Mouse (Mus musculus) heart, adult 2 months (tissue): ENCODE results near the gene Tll2. TPM values are rescaled to one million over a fixed set of nuclear protein-coding genes. Genes with fewer than 3 reads are reported as not detected.

Experiments used
- DNase-seq, 2 experiments: peaks; one replicate each; pipeline ENCODE4 v3.0.0; 2021
- H3K27ac ChIP-seq: fragments of 200-600 bp; 2 replicates; pipeline ENCODE4 v1.8.1; 2022
- H3K27me3 ChIP-seq: fragments of 200-500 bp; 2 replicates; pipeline ENCODE4 v1.6.1; 2012; ENCODE audit warnings: mild to moderate bottlenecking, low read length, inconsistent platforms, mixed read lengths; ENCODE audit not compliant: control insufficient read depth, insufficient read depth
- H3K36me3 ChIP-seq: fragments of 200-500 bp; 2 replicates; pipeline ENCODE4 v1.6.1; 2012; ENCODE audit warnings: low read length, inconsistent platforms; ENCODE audit not compliant: control insufficient read depth, insufficient read depth
- H3K4me1 ChIP-seq: fragments of 200-500 bp; 2 replicates; pipeline ENCODE4 v1.6.1; 2011; ENCODE audit warnings: low read length; ENCODE audit not compliant: control insufficient read depth, insufficient read depth
- H3K4me3 ChIP-seq: fragments of 200-600 bp; 2 replicates; pipeline ENCODE4 v1.8.1; 2022
- H3K79me2 ChIP-seq: fragments of 200-500 bp; replicated peaks from 2 replicates; pipeline ENCODE4 v1.6.1; 2012; ENCODE audit warnings: mild to moderate bottlenecking, inconsistent platforms, low read length, moderate library complexity, mixed read lengths; ENCODE audit not compliant: control insufficient read depth, insufficient read depth
- H3K9ac ChIP-seq: fragments of 200-500 bp; 2 replicates; pipeline ENCODE4 v1.6.1; 2012; ENCODE audit warnings: low read depth, mild to moderate bottlenecking, control low read depth, inconsistent platforms, low read length, mixed read lengths
- CTCF ChIP-seq: fragments of 200-600 bp; IDR thresholded peaks from 2 replicates; pipeline ENCODE4 v1.8.1; 2022; ENCODE audit warnings: antibody characterized with exemption, mild to moderate bottlenecking, moderate library complexity
- EP300 ChIP-seq: fragments of 200-500 bp; IDR thresholded peaks from 2 replicates; pipeline ENCODE4 v1.6.1; 2011; ENCODE audit warnings: low read depth, low read length, control low read depth; ENCODE audit not compliant: insufficient read depth
- POLR2A ChIP-seq: fragments of 200-500 bp; IDR thresholded peaks from 2 replicates; pipeline ENCODE4 v1.6.1; 2011; ENCODE audit warnings: mild to moderate bottlenecking, low read depth, low read length, control low read depth; ENCODE audit not compliant: insufficient read depth
- WGBS: fragments of 180-500 bp; shearing (Covaris S2); methylation state at CpG from one replicate; pipeline ENCODE4 v1.1.7; 2018; 5-methylcytosine and 5-hydroxymethylcytosine counted together
- intact Hi-C: fragments of 180-260 bp; cut with DNase I; formaldehyde crosslinking; loops from one replicate; pipeline ENCODE4 v1.15.1; 2025
- polyA plus RNA-seq: library from polyadenylated mRNA; depleted of rRNA; stranded (reverse); fragments of >200 nt; gene quantifications from 2 replicates; pipeline ENCODE4 v1.2.3, GENCODE M21; 2012
- total RNA-seq, 2 experiments: library from RNA; stranded (reverse); gene quantifications; 2 replicates each; pipeline ENCODE4 v1.2.3; 2021

The Tll2 gene
- total and polyA plus RNA-seq, 3 experiments, result 0.29 to 0.49 (median 0.41) TPM

DNA sequence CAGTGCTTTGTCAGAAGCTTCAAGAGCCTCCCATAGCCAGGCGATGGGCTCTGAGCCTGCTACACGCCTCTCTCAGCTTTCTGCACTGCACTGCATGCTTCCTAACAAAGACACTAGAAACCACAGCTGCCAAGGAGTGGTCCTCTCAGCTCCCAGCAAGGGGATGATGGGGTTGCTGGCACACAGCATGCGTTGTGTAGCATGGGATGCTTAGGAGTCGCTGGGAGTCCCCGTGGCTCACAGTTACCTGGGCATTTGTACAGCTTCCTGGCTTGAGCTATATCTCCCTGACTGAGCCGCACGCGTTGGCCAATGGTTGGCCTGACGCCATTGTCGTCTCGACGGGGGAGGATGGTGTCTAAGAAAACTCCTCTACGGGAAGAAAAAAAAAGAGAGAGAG, 86.7 kb downstream of the Tll2 start:
- Histone ChIP-seq H3K9ac (no peak overlapping the region), H3K27ac (no peak overlapping the region), H3K36me3 (no peaks in the 10 kb centered on the region), H3K27me3 (no peaks in the 10 kb centered on the region), H3K4me1 (no peaks in the 10 kb centered on the region), H3K4me3 (no peak overlapping the region), H3K79me2 (no peaks in the 10 kb centered on the region)
- no peak for TF ChIP-seq POLR2A
- TF ChIP-seq CTCF, result no peak
- no peak for TF ChIP-seq EP300
- 71% methylated on average over 13 of the region's 13 CpGs for WGBS
- intact Hi-C loops, result no loop called here
- DNase-seq, result no peak

DNA sequence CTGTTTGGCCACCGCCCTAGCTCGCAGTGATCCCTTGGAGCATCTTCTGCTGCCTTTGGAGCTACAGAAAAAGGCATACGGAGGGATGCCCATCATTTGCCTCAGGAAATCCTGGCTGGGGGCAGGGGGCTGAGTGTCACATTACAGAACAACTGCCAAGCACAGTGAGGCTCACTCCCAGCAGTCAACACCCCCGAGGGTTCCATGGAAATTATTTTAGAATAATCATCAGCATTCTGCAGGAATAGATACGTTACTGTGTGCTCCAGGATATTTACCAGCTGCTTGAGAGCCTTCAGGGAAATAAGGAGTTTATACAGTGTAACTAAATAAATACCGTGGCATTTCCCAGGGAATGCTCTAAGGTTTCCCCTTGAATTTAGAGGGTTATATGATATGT, 88.3 kb downstream of the Tll2 start:
- H3K27ac ChIP-seq, result no peak overlapping the region
- WGBS, result 47% methylated on average over 6 of the region's 6 CpGs
- H3K4me3 ChIP-seq, result no peak overlapping the region
- H3K36me3 ChIP-seq, result no peaks in the 10 kb centered on the region
- no peak overlapping the region for H3K9ac ChIP-seq
- H3K4me1 ChIP-seq, result no peaks in the 10 kb centered on the region
- intact Hi-C loops, result no loop called here
- TF ChIP-seq CTCF (no peak), EP300 (no peak), POLR2A (no peak)
- peaks cover 3% of the 10 kb centered on the region; the same call in 1 of the 2 replicates for H3K27me3 ChIP-seq
- no peak for DNase-seq
- no peaks in the 10 kb centered on the region for H3K79me2 ChIP-seq

- H3K4me3 ChIP-seq, result no peak overlapping the region
- TF ChIP-seq POLR2A, result no peak
- no peak overlapping the region for H3K9ac ChIP-seq
- DNase-seq, result no peak
- H3K27me3 ChIP-seq, result peaks cover 3% of the 10 kb centered on the region; the same call in 1 of the 2 replicates
- intact Hi-C loops, result no loop called here
- no peaks in the 10 kb centered on the region for H3K4me1 ChIP-seq
- 77% methylated on average over 4 of the region's 4 CpGs for WGBS
- H3K27ac ChIP-seq, result no peak overlapping the region
- no peaks in the 10 kb centered on the region for H3K79me2 ChIP-seq
- H3K36me3 ChIP-seq, result no peaks in the 10 kb centered on the region
Observed at GRCm38 (mm10) chr19:41117334-41117733, 89.3 kb downstream of the Tll2 start.

DNA sequence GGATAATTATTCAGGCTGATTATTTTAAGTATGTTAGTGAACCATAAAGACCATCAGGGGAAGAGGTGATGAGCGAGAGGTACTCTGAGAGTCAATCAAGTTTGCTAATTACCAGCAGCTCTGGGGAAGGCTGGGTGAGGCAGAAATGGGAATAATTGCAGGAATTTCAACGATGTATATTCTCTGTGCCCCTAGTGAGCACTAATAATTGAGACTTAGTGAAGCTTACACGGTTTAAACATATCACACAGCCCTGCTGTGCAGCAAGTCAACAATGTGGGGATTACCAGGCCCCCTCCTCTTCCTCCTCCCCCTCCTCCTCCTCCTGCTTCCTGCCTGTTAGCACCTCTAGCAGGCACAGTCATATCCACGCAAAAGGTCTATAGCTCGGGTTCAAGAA, 92.0 kb downstream of the Tll2 start:
- H3K36me3 ChIP-seq, result no peaks in the 10 kb centered on the region
- H3K79me2 ChIP-seq, result no peaks in the 10 kb centered on the region
- TF ChIP-seq CTCF (no peak), POLR2A (no peak), EP300 (no peak)
- peaks cover 3% of the 10 kb centered on the region; the same call in 1 of the 2 replicates for H3K27me3 ChIP-seq
- intact Hi-C loops, result no loop called here
- 43% methylated on average over 5 of the region's 5 CpGs for WGBS
- H3K9ac ChIP-seq, result no peak overlapping the region
- no peak overlapping the region for H3K27ac ChIP-seq
- H3K4me3 ChIP-seq, result no peak overlapping the region
- DNase-seq, result no peak
- no peaks in the 10 kb centered on the region for H3K4me1 ChIP-seq

GRCm38 (mm10) chr19:41113911-41114531, 92.6 kb downstream of the Tll2 start:
- no peak for DNase-seq
- Histone ChIP-seq H3K36me3 (no peaks in the 10 kb centered on the region), H3K27ac (no peak overlapping the region), H3K4me1 (no peaks in the 10 kb centered on the region), H3K79me2 (no peaks in the 10 kb centered on the region), H3K27me3 (peaks cover 3% of the 10 kb centered on the region; the same call in 1 of the 2 replicates), H3K9ac (no peak overlapping the region), H3K4me3 (no peak overlapping the region)
- intact Hi-C loops, result no loop called here
- WGBS, result 82% methylated on average over 17 of the region's 17 CpGs
- no peak for TF ChIP-seq POLR2A

GRCm38 (mm10) chr19:41112609-41113008, 94.0 kb downstream of the Tll2 start:
- 23% methylated on average over 6 of the region's 6 CpGs for WGBS
- H3K4me1 ChIP-seq, result no peaks in the 10 kb centered on the region
- H3K9ac ChIP-seq, result no peak overlapping the region
- no peaks in the 10 kb centered on the region for H3K79me2 ChIP-seq
- intact Hi-C loops, result no loop called here
- no peak for TF ChIP-seq CTCF
- no peak for TF ChIP-seq EP300
- TF ChIP-seq POLR2A, result no peak
- no peak overlapping the region for H3K4me3 ChIP-seq
- peaks cover 3% of the 10 kb centered on the region; the same call in 1 of the 2 replicates for H3K27me3 ChIP-seq
- DNase-seq, result no peak
- no peaks in the 10 kb centered on the region for H3K36me3 ChIP-seq
- H3K27ac ChIP-seq, result no peak overlapping the region
